Mouse (Mus musculus): Measurements from ENCODE around the gene Vmn1r210. TPM values are rescaled to one million over a fixed set of nuclear protein-coding genes. Genes with fewer than 3 reads are reported as not detected.
"Not testable (repeated sequence)": the region's sequence is repeated elsewhere in the genome, so short reads cannot be mapped to it uniquely, and the experiment has no call there.

Vmn1r210 gene
- total and polyA plus RNA-seq, 3 experiments = not detected

DNA sequence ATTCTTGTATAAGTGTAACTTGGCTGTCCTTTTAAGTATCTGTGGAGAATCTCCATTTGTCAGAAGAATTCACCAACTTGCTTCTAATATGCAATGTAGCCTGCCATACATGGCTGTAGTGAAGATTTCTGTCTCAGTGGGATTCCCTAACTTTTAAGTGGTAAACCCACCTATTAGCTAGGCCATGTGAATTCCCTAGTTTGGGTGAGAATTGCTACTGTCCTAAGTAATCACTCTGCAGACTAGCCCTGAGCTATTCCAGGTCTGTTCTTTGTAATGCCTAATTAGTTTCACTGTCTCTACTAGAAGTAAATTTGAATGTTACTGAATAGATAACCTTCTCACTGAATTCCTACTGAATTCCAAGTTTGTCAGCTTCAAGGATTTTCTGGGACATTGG, 47.0 kb downstream of the Vmn1r210 start:
- H3K4me3 ChIP-seq (ENCODE audit: low read depth, low read length); H3K36me3 ChIP-seq (replicated peaks); H3K4me1 ChIP-seq (ENCODE audit: insufficient read depth, low read depth, low read length); H3K27me3 ChIP-seq (ENCODE audit: insufficient read depth, low read length); DNase-seq (ENCODE audit: low spot score); ATAC-seq (ENCODE audit: extremely low read depth, insufficient number of reproducible peaks, low FRiP score, poor library complexity, severe bottlenecking); H3K9me3 ChIP-seq (replicated peaks): not testable (repeated sequence)

DNA sequence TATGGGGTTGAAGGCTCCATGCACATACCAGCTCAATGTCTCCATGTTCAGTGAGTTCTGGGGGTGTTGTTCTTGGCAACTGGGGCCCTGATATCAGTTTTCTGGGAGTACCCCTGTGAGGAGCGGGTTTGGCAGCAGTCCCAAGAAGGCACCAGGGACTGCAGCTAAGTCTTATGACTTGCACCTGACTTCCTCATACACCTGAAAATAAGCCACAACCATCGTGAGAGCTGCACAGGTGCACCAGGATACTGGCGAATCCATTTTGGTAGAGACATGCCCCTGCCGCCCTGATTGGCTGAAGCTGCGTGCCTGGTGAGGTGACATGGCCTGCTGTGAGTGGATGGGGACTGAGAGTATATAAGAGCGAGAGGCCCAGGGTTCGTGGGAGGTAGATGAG, 53.8 kb downstream of the Vmn1r210 start, which contains the start of gene Vmn1r208:
Vmn1r208 (minus strand) TSS at position 101 of the 400 bp plus-strand sequence.
- not testable (repeated sequence) for ATAC-seq (ENCODE audit: extremely low read depth, insufficient number of reproducible peaks, low FRiP score, poor library complexity, severe bottlenecking)

More for the DNA sequence above, 53.8 kb downstream of the Vmn1r210 start, which contains the start of gene Vmn1r208:
- H3K4me1 ChIP-seq (ENCODE audit: insufficient read depth, low read depth, low read length); H3K4me3 ChIP-seq (ENCODE audit: low read depth, low read length); H3K27me3 ChIP-seq (ENCODE audit: insufficient read depth, low read length); H3K9me3 ChIP-seq (replicated peaks); DNase-seq (ENCODE audit: low spot score); H3K36me3 ChIP-seq (replicated peaks): not testable (repeated sequence)

Other genes with a start within 250 kb of the Vmn1r210 start
- gene Vmn1r205, start 238.3 kb downstream of the Vmn1r210 start, total RNA-seq (2014; fragmentation: Nextera tagmentation) = not detected in 2 replicates
- gene Vmn1r205, start 238.3 kb downstream of the Vmn1r210 start, total RNA-seq (2017) = 0.11 TPM in 1 of 2 replicates, not detected in the other
- not detected in 2 replicates for gene Vmn1r205, start 238.3 kb downstream of the Vmn1r210 start, polyA plus RNA-seq (2012)
- gene Vmn1r206, start 207.1 kb downstream of the Vmn1r210 start, total RNA-seq (2014; fragmentation: Nextera tagmentation) = not detected in 2 replicates
- gene Vmn1r206, start 207.1 kb downstream of the Vmn1r210 start, total RNA-seq (2017) = 0.11 TPM in 1 of 2 replicates, not detected in the other
- gene Vmn1r206, start 207.1 kb downstream of the Vmn1r210 start, polyA plus RNA-seq (2012) = not detected in 2 replicates
- not detected in 2 replicates for gene Vmn1r207-ps, start 101.7 kb downstream of the Vmn1r210 start, total RNA-seq (2014; fragmentation: Nextera tagmentation)
- 0.06 and 0.22 TPM in 2 replicates for gene Vmn1r207-ps, start 101.7 kb downstream of the Vmn1r210 start, total RNA-seq (2017)
- gene Vmn1r207-ps, start 101.7 kb downstream of the Vmn1r210 start, polyA plus RNA-seq (2012) = not detected in 2 replicates
- not detected in 2 replicates for gene Vmn1r208, start 53.9 kb downstream of the Vmn1r210 start, total RNA-seq (2014; fragmentation: Nextera tagmentation)
- 0.17 and 0.22 TPM in 2 replicates for gene Vmn1r208, start 53.9 kb downstream of the Vmn1r210 start, total RNA-seq (2017)
- gene Vmn1r208, start 53.9 kb downstream of the Vmn1r210 start, polyA plus RNA-seq (2012) = not detected in 2 replicates
- gene Vmn1r209, start 21.7 kb downstream of the Vmn1r210 start, total RNA-seq (2014; fragmentation: Nextera tagmentation) = not detected in 2 replicates
- gene Vmn1r209, start 21.7 kb downstream of the Vmn1r210 start, total RNA-seq (2017) = 0.06 and 0.22 TPM in 2 replicates
- not detected in 2 replicates for gene Vmn1r209, start 21.7 kb downstream of the Vmn1r210 start, polyA plus RNA-seq (2012)
- not detected in 2 replicates for gene Vmn1r211, start 26.2 kb upstream of the Vmn1r210 start, total RNA-seq (2014; fragmentation: Nextera tagmentation)
- gene Vmn1r211, start 26.2 kb upstream of the Vmn1r210 start, total RNA-seq (2017) = 0.11 and 0.12 TPM in 2 replicates
- gene Vmn1r211, start 26.2 kb upstream of the Vmn1r210 start, polyA plus RNA-seq (2012) = not detected in 2 replicates
- not detected in 2 replicates for gene Vmn1r212, start 52.9 kb upstream of the Vmn1r210 start, total RNA-seq (2014; fragmentation: Nextera tagmentation)
- gene Vmn1r212, start 52.9 kb upstream of the Vmn1r210 start, total RNA-seq (2017) = not detected in 2 replicates
- not detected in 2 replicates for gene Vmn1r212, start 52.9 kb upstream of the Vmn1r210 start, polyA plus RNA-seq (2012)
- not detected in 2 replicates for gene Vmn1r213, start 176.3 kb upstream of the Vmn1r210 start, total RNA-seq (2014; fragmentation: Nextera tagmentation)
- gene Vmn1r213, start 176.3 kb upstream of the Vmn1r210 start, total RNA-seq (2017) = 0.12 and 0.33 TPM in 2 replicates
- gene Vmn1r213, start 176.3 kb upstream of the Vmn1r210 start, polyA plus RNA-seq (2012) = not detected in 2 replicates
- not detected in 2 replicates for gene Vmn1r214, start 199.1 kb upstream of the Vmn1r210 start, total RNA-seq (2014; fragmentation: Nextera tagmentation)
- under 0.01 and 0.06 TPM in 2 replicates for gene Vmn1r214, start 199.1 kb upstream of the Vmn1r210 start, total RNA-seq (2017)
- not detected in 2 replicates for gene Vmn1r214, start 199.1 kb upstream of the Vmn1r210 start, polyA plus RNA-seq (2012)
- gene Vmn1r215, start 236.7 kb upstream of the Vmn1r210 start, total RNA-seq (2014; fragmentation: Nextera tagmentation) = not detected in 2 replicates
- gene Vmn1r215, start 236.7 kb upstream of the Vmn1r210 start, total RNA-seq (2017) = 0.12 and 0.38 TPM in 2 replicates
- not detected in 2 replicates for gene Vmn1r215, start 236.7 kb upstream of the Vmn1r210 start, polyA plus RNA-seq (2012)